In the genomic region with DNA sequence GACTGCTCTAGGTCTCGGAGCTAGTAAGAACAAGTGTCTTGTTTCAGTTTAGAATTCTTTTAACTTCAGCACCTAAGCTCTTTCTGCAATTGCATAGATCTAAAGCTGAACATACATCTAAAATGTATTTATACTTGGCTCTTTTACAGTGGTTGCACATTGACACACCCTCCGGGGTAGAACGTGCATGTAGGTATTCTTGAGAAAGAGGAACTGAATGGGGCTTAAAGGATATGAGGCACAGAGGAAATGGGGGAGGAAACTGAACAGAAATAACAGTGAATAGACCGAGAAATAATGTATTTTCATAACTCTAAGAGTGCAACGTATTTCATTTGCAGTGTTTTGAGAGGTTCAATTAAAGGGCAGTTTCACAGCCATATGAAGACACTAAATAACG, we compare ENCODE assay signal across 14 mouse cellular contexts. TPM values are rescaled to one million over a fixed set of nuclear protein-coding genes. Genes with fewer than 3 reads are reported as not detected.
DNase-seq lines count a peak whose midpoint lies in the region; ATAC-seq and TF ChIP-seq lines count a peak whose summit lies in the region.
"Had no signal": no experiment of that assay in that cellular context is flagged by ENCODE, and none has a peak within 500 bp of the region (broad histone marks: within the 10 kb centered on the region; RNA-seq: fewer than 3 reads in every experiment).

No protein-coding gene starts in this region.

- H3K4me2 ChIP-seq in heart, postnatal 0 days (ENCODE audit: low read depth, low read length) = peak overlapping the region; percentile 18; the same call in 1 of the 2 replicates
- H3K4me2 ChIP-seq in liver, embryonic 13.5 days = peak overlapping the region; percentile 21; the same call in 1 of the 2 replicates
- H3K4me2 ChIP-seq in intestine, postnatal 0 days (replicated peaks; ENCODE audit: low read depth) = no peak overlapping the region; the same call in 1 of the 2 replicates
- H3K4me2 ChIP-seq: limb, embryonic 15.5 days had no signal

- no peak overlapping the region for H3K4me3 ChIP-seq in heart, postnatal 0 days (ENCODE audit: low read depth, low read length)
- no peak overlapping the region for H3K4me3 ChIP-seq in liver, embryonic 13.5 days (replicated peaks)
- H3K4me3 ChIP-seq in intestine, postnatal 0 days (ENCODE audit: low read depth, low read length) = no peak overlapping the region
- H3K4me3 ChIP-seq: limb, embryonic 15.5 days had no signal

- no peak for TF ChIP-seq CTCF in heart, postnatal 0 days (IDR thresholded peaks at IDR 0.05; ENCODE audit: low read depth)
- no peak for TF ChIP-seq CTCF in intestine, postnatal 0 days (IDR thresholded peaks at IDR 0.05; ENCODE audit: low read depth)

- 63% methylated on average over 6 of the region's 6 CpGs for WGBS in heart, postnatal 0 days
- 22% methylated on average over 6 of the region's 6 CpGs for WGBS in liver, embryonic 13.5 days (ENCODE audit: insufficient replicate concordance)
- WGBS in intestine, postnatal 0 days = 44% methylated on average over 6 of the region's 6 CpGs

- H3K4me1 ChIP-seq in heart, postnatal 0 days (ENCODE audit: control insufficient read depth, insufficient read depth) = peaks cover 37% of the 10 kb centered on the region
- H3K4me1 ChIP-seq in liver, embryonic 13.5 days (replicated peaks) = peaks cover 48% of the 10 kb centered on the region
- H3K4me1 ChIP-seq in intestine, postnatal 0 days (replicated peaks; ENCODE audit: control insufficient read depth, insufficient read depth, low read length) = 0 out of 2 replicates have a peak, but pooled peaks cover 3% of the 10 kb centered on the region

- H3K27ac ChIP-seq in heart, postnatal 0 days (ENCODE audit: low read depth) = no peak overlapping the region
- no peak overlapping the region for H3K27ac ChIP-seq in liver, embryonic 13.5 days
- H3K27ac ChIP-seq in intestine, postnatal 0 days (ENCODE audit: low read depth, low read length) = no peak overlapping the region
- H3K27ac ChIP-seq: limb, embryonic 15.5 days had no signal

- no peak for DNase-seq in heart, postnatal 0 days (ENCODE audit: low spot score)
- DNase-seq in heart, adult 8-10 months (ENCODE audit: low spot score) = no peak
- peak; percentile 25 for DNase-seq in thymus, postnatal 14 days
- DNase-seq in thymus, postnatal 36 days = no peak
- no peak for DNase-seq in liver, embryonic 13.5 days
- DNase-seq in right cerebral cortex, postnatal 14 days = no peak
- DNase-seq in adrenal gland, adult 2 months = no peak
- DNase-seq: gastrocnemius, postnatal 25 days had no signal

- no peak for TF ChIP-seq EP300 in heart, postnatal 0 days (IDR thresholded peaks at IDR 0.05; ENCODE audit: low read depth)

- H3K9me3 ChIP-seq in heart, postnatal 0 days (replicated peaks; ENCODE audit: control insufficient read depth, low read length) = no peaks in the 10 kb centered on the region
- no peaks in the 10 kb centered on the region for H3K9me3 ChIP-seq in liver, embryonic 13.5 days (replicated peaks)
- H3K9me3 ChIP-seq in intestine, postnatal 0 days (ENCODE audit: control insufficient read depth) = no peaks in the 10 kb centered on the region
- H3K9me3 ChIP-seq: limb, embryonic 15.5 days had no signal

- H3K9ac ChIP-seq in heart, postnatal 0 days (replicated peaks; ENCODE audit: low read depth, low read length) = no peak overlapping the region
- no peak overlapping the region; the same call in 1 of the 2 replicates for H3K9ac ChIP-seq in liver, embryonic 13.5 days
- H3K9ac ChIP-seq in intestine, postnatal 0 days (ENCODE audit: low read depth, low read length) = no peak overlapping the region
- H3K9ac ChIP-seq: limb, embryonic 15.5 days had no signal

- no peak for ATAC-seq in heart, postnatal 0 days (ENCODE audit: insufficient read depth, low read depth)
- no peak for ATAC-seq in liver, embryonic 13.5 days (ENCODE audit: low read depth)
- ATAC-seq in intestine, postnatal 0 days = no peak
- ATAC-seq: hindbrain, embryonic 16.5 days; midbrain, embryonic 16.5 days had no signal

- H3K36me3 ChIP-seq in heart, postnatal 0 days (replicated peaks; ENCODE audit: control insufficient read depth, insufficient read depth, low read length) = no peaks in the 10 kb centered on the region
- H3K36me3 ChIP-seq in liver, embryonic 13.5 days = no peaks in the 10 kb centered on the region
- no peaks in the 10 kb centered on the region for H3K36me3 ChIP-seq in intestine, postnatal 0 days (ENCODE audit: control insufficient read depth, insufficient read depth)
- H3K36me3 ChIP-seq: limb, embryonic 15.5 days had no signal

- H3K27me3 ChIP-seq in heart, postnatal 0 days (ENCODE audit: control insufficient read depth, insufficient read depth, low read length) = no peaks in the 10 kb centered on the region
- H3K27me3 ChIP-seq in liver, embryonic 13.5 days = no peaks in the 10 kb centered on the region
- H3K27me3 ChIP-seq in intestine, postnatal 0 days (replicated peaks; ENCODE audit: control insufficient read depth, insufficient read depth, low read length) = no peaks in the 10 kb centered on the region
- H3K27me3 ChIP-seq: limb, embryonic 15.5 days had no signal

RNA-seq across cellular contexts. Expression of a gene that starts 2.3 kb away (rescaled TPM):
- not detected in 2 replicates for total RNA-seq in heart, postnatal 0 days (2014; rRNA removed; ENCODE audit: low replicate concordance)
- not detected in 2 replicates for polyA plus RNA-seq in heart, postnatal 0 days (2015; fragmentation: Nextera tagmentation; extraction: Ambion mirVana)
- total RNA-seq in heart, adult 8-10 months (2022) = not detected
- not detected in 2 replicates for polyA plus RNA-seq in liver, embryonic 13.5 days (2015; fragmentation: Nextera tagmentation; extraction: Ambion mirVana)
- total RNA-seq in adrenal gland, adult 2 months (2021) = not detected
- polyA plus RNA-seq in adrenal gland, adult 2 months (2012; rRNA removed) = not detected in 2 replicates
- not detected in 2 replicates for polyA plus RNA-seq in intestine, postnatal 0 days (2015; fragmentation: Nextera tagmentation; extraction: Ambion mirVana)
- total RNA-seq: gastrocnemius, postnatal 25 days had no signal
- polyA plus RNA-seq: forebrain, embryonic 11.5 days; hindbrain, embryonic 16.5 days; large intestine, adult 2 months; limb, embryonic 15.5 days; midbrain, embryonic 16.5 days had no signal

RNA-seq across cellular contexts. Expression of a gene that starts 2.6 kb away (rescaled TPM):
- 39.7 and 44.3 TPM in 2 replicates for total RNA-seq in heart, postnatal 0 days (2014; rRNA removed; ENCODE audit: low replicate concordance)
- polyA plus RNA-seq in heart, postnatal 0 days (2015; fragmentation: Nextera tagmentation; extraction: Ambion mirVana) = 19.6 and 22.7 TPM in 2 replicates
- 10 to 100 TPM; 37.7 to 43.4 (median 42.4) TPM for total RNA-seq in heart, adult 8-10 months (2022)
- polyA plus RNA-seq in liver, embryonic 13.5 days (2015; fragmentation: Nextera tagmentation; extraction: Ambion mirVana) = 24.2 and 27.9 TPM in 2 replicates
- 10 to 100 TPM; 47.0 to 62.9 TPM for total RNA-seq in adrenal gland, adult 2 months (2021)
- polyA plus RNA-seq in adrenal gland, adult 2 months (2012; rRNA removed) = 12.4 and 13.8 TPM in 2 replicates
- 26.1 and 27.1 TPM in 2 replicates for polyA plus RNA-seq in intestine, postnatal 0 days (2015; fragmentation: Nextera tagmentation; extraction: Ambion mirVana)
